Mouse (Mus musculus) bone marrow macrophage, adult 2 months (primary cell): ENCODE data around the gene Tanc2.
A peak's percentile ranks its signal among the peaks of the same experiment; 100 is the strongest.

Experiments used
- CTCF ChIP-seq: IDR thresholded peaks from 2 replicates; pipeline ENCODE4 v1.5.1; 2012; ENCODE audit warnings: low read depth, mild to moderate bottlenecking, low read length, moderate library complexity
- POLR2A ChIP-seq: IDR thresholded peaks from 2 replicates; pipeline ENCODE4 v1.6.1; 2012; ENCODE audit warnings: mild to moderate bottlenecking, low read depth, low read length, borderline replicate concordance

DNA sequence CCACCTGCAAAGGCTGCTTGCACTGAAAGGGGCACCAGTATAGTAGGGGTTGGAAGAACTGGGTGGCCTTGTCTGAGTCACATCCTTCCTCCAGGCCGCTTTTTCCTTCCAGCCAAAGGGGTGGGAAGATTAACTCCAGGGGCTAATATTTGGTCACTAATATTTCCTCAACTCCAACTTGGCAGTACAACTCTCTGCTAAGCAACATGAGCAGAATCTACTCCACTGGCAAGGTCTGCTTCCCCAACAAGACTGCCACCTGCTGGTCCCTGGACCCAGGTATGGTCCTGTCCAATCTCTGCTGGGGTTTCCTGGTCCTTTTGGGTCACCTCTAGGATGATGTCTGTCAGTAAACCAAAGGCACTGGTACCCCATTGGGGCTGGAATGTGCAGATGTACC lies 379.7 kb downstream of the Tanc2 start:
- TF ChIP-seq CTCF (peak; percentile 30), POLR2A (no peak)
